14 mouse cellular contexts compared by ENCODE assay signal in the genomic region with DNA sequence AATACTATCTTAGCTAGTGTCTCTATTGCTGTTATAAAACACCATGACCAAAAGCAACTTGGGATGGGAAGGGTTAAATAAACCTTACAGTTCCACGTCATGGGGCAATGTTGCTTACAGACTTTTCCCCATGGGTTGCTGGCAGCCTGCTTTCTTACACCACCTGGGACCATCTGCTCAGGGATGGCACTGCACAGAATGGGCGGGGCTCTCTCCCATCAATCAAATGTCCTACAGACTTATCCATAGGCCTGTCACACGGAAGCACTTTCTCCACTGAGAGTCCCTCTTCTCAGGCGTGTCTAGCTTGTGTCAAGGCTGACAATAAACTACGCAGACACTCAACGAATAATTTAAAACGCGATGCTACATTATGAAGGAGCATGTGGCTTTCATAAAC. TPM values are rescaled to one million over a fixed set of nuclear protein-coding genes. Genes with fewer than 3 reads are reported as not detected.
DNase-seq lines count a peak whose midpoint lies in the region; ATAC-seq and TF ChIP-seq lines count a peak whose summit lies in the region.
"Had no signal": no experiment of that assay in that cellular context is flagged by ENCODE, and none has a peak within 500 bp of the region (broad histone marks: within the 10 kb centered on the region; RNA-seq: fewer than 3 reads in every experiment).

No protein-coding gene starts in this region.

- peaks cover 30% of the 10 kb centered on the region for H3K36me3 ChIP-seq in forebrain, embryonic 13.5 days (ENCODE audit: poor library complexity, severe bottlenecking)
- H3K36me3 ChIP-seq in forebrain, embryonic 10.5 days (replicated peaks): peaks cover 62% of the 10 kb centered on the region
- H3K36me3 ChIP-seq in hindbrain, postnatal 0 days (ENCODE audit: insufficient read depth, low read length): peaks cover 15% of the 10 kb centered on the region
- no peaks in the 10 kb centered on the region for H3K36me3 ChIP-seq in intestine, embryonic 16.5 days (ENCODE audit: control insufficient read depth, insufficient read depth, low read length)
- H3K36me3 ChIP-seq: liver, embryonic 13.5 days had no signal

- no peak for TF ChIP-seq CTCF in cortical plate, adult 2 months (IDR thresholded peaks at IDR 0.05; ENCODE audit: extremely low read depth, insufficient read depth, low read length)
- TF ChIP-seq CTCF in hindbrain, postnatal 0 days (IDR thresholded peaks at IDR 0.05; ENCODE audit: low read depth): no peak

- H3K27ac ChIP-seq in forebrain, embryonic 13.5 days: peak overlapping the region; percentile 59
- no peak overlapping the region; the same call in 1 of the 2 replicates for H3K27ac ChIP-seq in forebrain, embryonic 10.5 days
- H3K27ac ChIP-seq in cortical plate, adult 2 months (ENCODE audit: insufficient read depth, low read length): 0 out of 2 replicates have a peak overlapping the region, but pooled peaks have one; percentile 44
- no peak overlapping the region for H3K27ac ChIP-seq in hindbrain, postnatal 0 days
- H3K27ac ChIP-seq in intestine, embryonic 16.5 days (ENCODE audit: low read length): no peak overlapping the region
- H3K27ac ChIP-seq: liver, embryonic 13.5 days had no signal

- peak; percentile 85 for ATAC-seq in forebrain, embryonic 13.5 days
- peak; percentile 48 for ATAC-seq in hindbrain, postnatal 0 days
- ATAC-seq in intestine, embryonic 16.5 days: no peak
- ATAC-seq in erythroblast, adult 5-6 weeks (replicated peaks; ENCODE audit: low FRiP score, poor library complexity, severe bottlenecking): no peak

- peaks cover 61% of the 10 kb centered on the region for H3K4me1 ChIP-seq in forebrain, embryonic 13.5 days
- peaks cover 69% of the 10 kb centered on the region for H3K4me1 ChIP-seq in forebrain, embryonic 10.5 days
- peaks cover 9% of the 10 kb centered on the region for H3K4me1 ChIP-seq in cortical plate, adult 2 months (ENCODE audit: control insufficient read depth, insufficient read depth, low read length)
- H3K4me1 ChIP-seq in hindbrain, postnatal 0 days (ENCODE audit: insufficient read depth, low read length): no peaks in the 10 kb centered on the region; the same call in 1 of the 2 replicates
- H3K4me1 ChIP-seq in intestine, embryonic 16.5 days (ENCODE audit: control insufficient read depth, insufficient read depth, low read length): no peaks in the 10 kb centered on the region
- H3K4me1 ChIP-seq: liver, embryonic 13.5 days had no signal

- H3K9ac ChIP-seq in forebrain, embryonic 13.5 days: no peak overlapping the region
- H3K9ac ChIP-seq in hindbrain, postnatal 0 days (replicated peaks; ENCODE audit: low read length): no peak overlapping the region
- H3K9ac ChIP-seq in intestine, embryonic 16.5 days (ENCODE audit: low read depth, low read length): no peak overlapping the region
- H3K9ac ChIP-seq: liver, embryonic 13.5 days had no signal

- TF ChIP-seq POLR2A in cortical plate, adult 2 months (IDR thresholded peaks at IDR 0.05; ENCODE audit: extremely low read depth, insufficient read depth, low read length): no peak

- H3K4me2 ChIP-seq in forebrain, embryonic 13.5 days: no peak overlapping the region
- no peak overlapping the region for H3K4me2 ChIP-seq in hindbrain, postnatal 0 days (ENCODE audit: low read depth, low read length)
- no peak overlapping the region for H3K4me2 ChIP-seq in intestine, embryonic 16.5 days (ENCODE audit: low read depth, low read length)
- H3K4me2 ChIP-seq: liver, embryonic 13.5 days had no signal

- no peak overlapping the region for H3K4me3 ChIP-seq in forebrain, embryonic 13.5 days
- no peak overlapping the region for H3K4me3 ChIP-seq in forebrain, embryonic 10.5 days
- no peak overlapping the region for H3K4me3 ChIP-seq in cortical plate, adult 2 months (ENCODE audit: insufficient read depth, low read length)
- H3K4me3 ChIP-seq in hindbrain, postnatal 0 days (ENCODE audit: low read length): no peak overlapping the region
- no peak overlapping the region for H3K4me3 ChIP-seq in intestine, embryonic 16.5 days (ENCODE audit: low read length)
- H3K4me3 ChIP-seq: liver, embryonic 13.5 days had no signal

- no peak for DNase-seq in forebrain, embryonic 10.5 days (ENCODE audit: extremely low spot score, low spot score)
- DNase-seq in cerebellum, adult 11 months: peak; percentile 94
- DNase-seq in hindbrain, postnatal 0 days (ENCODE audit: low spot score): peak; percentile 71
- no peak for DNase-seq in natural killer cell, adult 2 months (ENCODE audit: low spot score in 2 of 2)
- DNase-seq: adrenal gland, adult 2 months; kidney, postnatal 14 days; layer of hippocampus, postnatal 36 days; liver, embryonic 13.5 days; lung, postnatal 4 days; thymus, adult 18-20 months had no signal

- H3K27me3 ChIP-seq in forebrain, embryonic 13.5 days: no peaks in the 10 kb centered on the region
- H3K27me3 ChIP-seq in forebrain, embryonic 10.5 days (ENCODE audit: poor library complexity, severe bottlenecking): no peaks in the 10 kb centered on the region
- no peaks in the 10 kb centered on the region for H3K27me3 ChIP-seq in hindbrain, postnatal 0 days (ENCODE audit: insufficient read depth, low read length)
- H3K27me3 ChIP-seq in intestine, embryonic 16.5 days (replicated peaks; ENCODE audit: control insufficient read depth, insufficient read depth, low read length): no peaks in the 10 kb centered on the region
- H3K27me3 ChIP-seq: liver, embryonic 13.5 days had no signal

- H3K9me3 ChIP-seq in forebrain, embryonic 13.5 days (replicated peaks): no peaks in the 10 kb centered on the region
- H3K9me3 ChIP-seq in forebrain, embryonic 10.5 days: no peaks in the 10 kb centered on the region
- H3K9me3 ChIP-seq in hindbrain, postnatal 0 days (ENCODE audit: low read length): no peaks in the 10 kb centered on the region
- no peaks in the 10 kb centered on the region for H3K9me3 ChIP-seq in intestine, embryonic 16.5 days (ENCODE audit: control insufficient read depth, low read length)
- H3K9me3 ChIP-seq: liver, embryonic 13.5 days had no signal

- WGBS in forebrain, embryonic 13.5 days: 67% methylated on average over 8 of the region's 8 CpGs
- 90% methylated on average over 8 of the region's 8 CpGs for WGBS in forebrain, embryonic 10.5 days
- WGBS in hindbrain, postnatal 0 days: 44% methylated on average over 8 of the region's 8 CpGs
- 72% methylated on average over 8 of the region's 8 CpGs for WGBS in intestine, embryonic 16.5 days

RNA-seq across cellular contexts. Expression of gene Mtcl1, which starts 12.7 kb away (rescaled TPM):
- 33.0 and 33.9 TPM in 2 replicates for polyA plus RNA-seq in forebrain, embryonic 13.5 days (2015; fragmentation: Nextera tagmentation; extraction: Ambion mirVana)
- polyA plus RNA-seq in forebrain, embryonic 10.5 days (2016; fragmentation: Nextera tagmentation; extraction: Ambion mirVana): 25.5 and 28.4 TPM in 2 replicates
- 46.6 and 47.8 TPM in 2 replicates for polyA plus RNA-seq in cortical plate, adult 2 months (2012; rRNA removed)
- total RNA-seq in hindbrain, postnatal 0 days (2014; rRNA removed): 27.0 and 29.1 TPM in 2 replicates
- polyA plus RNA-seq in hindbrain, postnatal 0 days (2015; fragmentation: Nextera tagmentation; extraction: Ambion mirVana): 13.8 and 14.7 TPM in 2 replicates
- 4.0 and 4.1 TPM in 2 replicates for polyA plus RNA-seq in intestine, embryonic 16.5 days (2015; fragmentation: Nextera tagmentation; extraction: Ambion mirVana)
- total RNA-seq in erythroblast, adult 5-6 weeks (2015; ENCODE audit: low replicate concordance): not detected in 2 replicates
- total RNA-seq in erythroblast, adult 5-6 weeks (2017; ENCODE audit: low replicate concordance): not detected in 2 replicates

Comparison
In these comparisons a context has a peak if more than half of its experiments do, and no peak if none do; other contexts are left out.
1. H3K27ac ChIP-seq: peak in forebrain, embryonic 13.5 days (single experiment) and cortical plate, adult 2 months (single experiment); none in forebrain, embryonic 10.5 days (single experiment), hindbrain, postnatal 0 days (single experiment) and intestine, embryonic 16.5 days (single experiment).
2. ATAC-seq: peak in forebrain, embryonic 13.5 days (single experiment) and hindbrain, postnatal 0 days (single experiment); none in intestine, embryonic 16.5 days (single experiment) and erythroblast, adult 5-6 weeks (single experiment).
3. DNase-seq: peak in cerebellum, adult 11 months (single experiment) and hindbrain, postnatal 0 days (single experiment); none in forebrain, embryonic 10.5 days (single experiment) and natural killer cell, adult 2 months (0 of 2).